Mouse (Mus musculus): Measurements from ENCODE around the gene Sema3c. TPM values are rescaled to one million over a fixed set of nuclear protein-coding genes. Genes with fewer than 3 reads are reported as not detected.

Sema3c gene
- polyA plus RNA-seq (2012; ENCODE audit: low replicate concordance), result 0.12 TPM in 1 of 2 replicates, not detected in the other

GRCm38 (mm10) chr5:17573694-17574380 lies at the start of gene Sema3c:
Sema3c (plus strand) TSS chr5:17574281.

Other genes with a start within 250 kb of the Sema3c start
- gene Speer4f2, start 201.1 kb upstream of the Sema3c start, polyA plus RNA-seq (2012; ENCODE audit: low replicate concordance), result not detected in 2 replicates
- gene Speer4f1, start 98.2 kb upstream of the Sema3c start, polyA plus RNA-seq (2012; ENCODE audit: low replicate concordance), result not detected in 2 replicates

All from hematopoietic multipotent progenitor cell, adult 10-12 weeks (in vitro differentiated cells).